Mouse (Mus musculus): ENCODE data around the gene Slc1a3. TPM values are rescaled to one million over a fixed set of nuclear protein-coding genes. Genes with fewer than 3 reads are reported as not detected.

Slc1a3 gene
- polyA plus RNA-seq, 1 experiment from 2014 or later, result 18.3 TPM

DNA sequence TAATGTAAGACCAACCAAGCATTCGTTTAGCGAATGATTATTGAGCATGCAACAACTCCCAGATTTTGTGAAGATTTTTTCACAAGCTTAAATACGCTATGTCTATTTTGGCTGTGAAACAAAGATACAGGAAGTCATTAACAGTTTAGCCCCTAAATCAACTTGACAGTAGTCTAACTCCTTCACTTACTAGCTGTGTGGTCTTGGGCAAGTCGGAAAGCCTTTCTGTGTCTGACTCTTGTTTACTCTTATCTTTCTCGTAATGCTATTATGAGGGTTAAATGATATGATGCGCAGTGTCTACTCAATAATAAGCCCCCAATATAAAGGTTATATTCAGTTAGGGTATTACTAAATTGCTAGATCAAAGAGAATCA, 23.8 kb upstream of the Slc1a3 start:
- no peak overlapping the region for H3K9ac ChIP-seq (replicated peaks; ENCODE audit: low read depth, low read length)
- H3K27me3 ChIP-seq (ENCODE audit: control insufficient read depth, insufficient read depth, low read length), result no peaks in the 10 kb centered on the region
- no peak overlapping the region for H3K27ac ChIP-seq (ENCODE audit: low read length)
- no peaks in the 10 kb centered on the region for H3K4me1 ChIP-seq (ENCODE audit: control insufficient read depth, insufficient read depth, low read length)
- no peak for ATAC-seq (ENCODE audit: insufficient number of reproducible peaks, insufficient read depth, low FRiP score, low read depth)
- no peaks in the 10 kb centered on the region for H3K36me3 ChIP-seq (ENCODE audit: control insufficient read depth, insufficient read depth, low read length)
- no peak overlapping the region for H3K4me3 ChIP-seq (ENCODE audit: low read depth, low read length)
- no peak overlapping the region for H3K4me2 ChIP-seq (replicated peaks; ENCODE audit: low read depth, low read length)
- WGBS, result 54% methylated on average over 6 of the region's 6 CpGs
- no peaks in the 10 kb centered on the region for H3K9me3 ChIP-seq (ENCODE audit: control insufficient read depth, low read depth, low read length)

DNA sequence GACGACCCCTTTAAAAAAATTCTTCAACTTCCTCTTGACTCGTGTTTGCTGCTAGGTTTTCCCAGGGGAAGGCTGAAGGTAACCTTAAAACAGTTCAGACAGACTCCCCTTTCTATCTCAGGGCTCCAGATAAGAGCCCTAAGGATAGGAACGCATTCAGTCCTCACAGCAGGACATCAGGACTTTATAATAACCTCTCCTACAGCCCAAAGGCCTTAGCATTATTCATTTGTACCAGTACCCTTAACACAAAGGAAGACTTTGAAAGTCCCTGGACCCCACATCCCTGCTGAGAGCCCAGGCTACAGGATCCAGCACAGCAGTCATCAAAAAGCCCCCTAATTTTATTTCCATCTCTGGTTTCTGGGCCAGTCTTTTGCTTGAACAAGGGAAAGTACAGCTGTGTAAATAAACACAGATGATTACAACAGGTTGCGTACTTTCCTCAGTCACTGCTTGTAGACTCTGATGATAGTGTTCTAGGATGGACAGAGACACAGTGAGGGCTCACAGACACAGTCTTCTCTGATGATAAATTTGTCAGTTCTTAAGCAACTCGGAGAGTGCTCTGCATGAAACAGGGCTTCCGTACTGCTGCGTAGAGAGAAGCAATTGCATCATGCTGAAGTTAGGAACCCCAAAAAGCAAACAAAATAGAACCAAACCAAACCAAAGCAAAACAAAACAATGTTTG, 23.3 kb upstream of the Slc1a3 start:
- Histone ChIP-seq H3K4me2 (replicated peaks; ENCODE audit: low read depth, low read length) (no peak overlapping the region), H3K4me1 (ENCODE audit: control insufficient read depth, insufficient read depth, low read length) (no peaks in the 10 kb centered on the region), H3K27me3 (ENCODE audit: control insufficient read depth, insufficient read depth, low read length) (no peaks in the 10 kb centered on the region), H3K36me3 (ENCODE audit: control insufficient read depth, insufficient read depth, low read length) (no peaks in the 10 kb centered on the region), H3K9ac (replicated peaks; ENCODE audit: low read depth, low read length) (no peak overlapping the region), H3K27ac (ENCODE audit: low read length) (no peak overlapping the region), H3K4me3 (ENCODE audit: low read depth, low read length) (no peak overlapping the region), H3K9me3 (ENCODE audit: control insufficient read depth, low read depth, low read length) (no peaks in the 10 kb centered on the region)
- ATAC-seq (ENCODE audit: insufficient number of reproducible peaks, insufficient read depth, low FRiP score, low read depth), result no peak
- 22% methylated on average over 7 of the region's 7 CpGs for WGBS

DNA sequence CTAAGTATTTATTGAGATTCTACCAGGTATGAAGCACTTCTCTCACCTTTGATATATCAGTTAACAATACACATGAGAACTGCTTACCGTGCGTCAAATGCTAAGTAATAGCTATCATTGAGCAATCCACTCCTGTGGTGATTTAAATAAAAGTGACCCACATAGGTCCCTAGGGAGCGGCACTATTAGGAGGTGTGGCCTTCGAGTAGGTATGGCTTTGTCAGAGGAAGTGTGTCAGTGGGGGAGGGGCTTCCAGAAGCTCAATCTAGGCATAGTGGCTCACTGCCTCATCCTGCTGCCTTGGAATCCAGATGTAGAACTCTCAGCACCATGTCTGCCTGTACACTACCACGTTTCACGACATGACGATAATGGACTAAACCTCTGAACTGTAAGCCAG, 18.3 kb upstream of the Slc1a3 start:
- ATAC-seq (ENCODE audit: insufficient number of reproducible peaks, insufficient read depth, low FRiP score, low read depth), result no peak

GRCm38 (mm10) chr15:8722386-8723100, 12.0 kb upstream of the Slc1a3 start:
- ATAC-seq (ENCODE audit: insufficient number of reproducible peaks, insufficient read depth, low FRiP score, low read depth), result peak; percentile 71
- Histone ChIP-seq H3K9ac (replicated peaks; ENCODE audit: low read depth, low read length) (no peak overlapping the region), H3K9me3 (ENCODE audit: control insufficient read depth, low read depth, low read length) (no peaks in the 10 kb centered on the region), H3K27me3 (ENCODE audit: control insufficient read depth, insufficient read depth, low read length) (no peaks in the 10 kb centered on the region), H3K36me3 (ENCODE audit: control insufficient read depth, insufficient read depth, low read length) (no peaks in the 10 kb centered on the region), H3K4me3 (ENCODE audit: low read depth, low read length) (no peak overlapping the region), H3K27ac (ENCODE audit: low read length) (no peak overlapping the region; the same call in 1 of the 2 replicates), H3K4me2 (replicated peaks; ENCODE audit: low read depth, low read length) (no peak overlapping the region), H3K4me1 (ENCODE audit: control insufficient read depth, insufficient read depth, low read length) (no peaks in the 10 kb centered on the region)
- 68% methylated on average over 14 of the region's 14 CpGs for WGBS

More for the DNA sequence above, 18.3 kb upstream of the Slc1a3 start:
- Histone ChIP-seq H3K27me3 (ENCODE audit: control insufficient read depth, insufficient read depth, low read length) (no peaks in the 10 kb centered on the region), H3K4me2 (replicated peaks; ENCODE audit: low read depth, low read length) (no peak overlapping the region), H3K4me3 (ENCODE audit: low read depth, low read length) (no peak overlapping the region), H3K9me3 (ENCODE audit: control insufficient read depth, low read depth, low read length) (no peaks in the 10 kb centered on the region), H3K9ac (replicated peaks; ENCODE audit: low read depth, low read length) (no peak overlapping the region), H3K36me3 (ENCODE audit: control insufficient read depth, insufficient read depth, low read length) (no peaks in the 10 kb centered on the region), H3K27ac (ENCODE audit: low read length) (no peak overlapping the region), H3K4me1 (ENCODE audit: control insufficient read depth, insufficient read depth, low read length) (no peaks in the 10 kb centered on the region)
- 89% methylated on average over 7 of the region's 7 CpGs for WGBS

DNA sequence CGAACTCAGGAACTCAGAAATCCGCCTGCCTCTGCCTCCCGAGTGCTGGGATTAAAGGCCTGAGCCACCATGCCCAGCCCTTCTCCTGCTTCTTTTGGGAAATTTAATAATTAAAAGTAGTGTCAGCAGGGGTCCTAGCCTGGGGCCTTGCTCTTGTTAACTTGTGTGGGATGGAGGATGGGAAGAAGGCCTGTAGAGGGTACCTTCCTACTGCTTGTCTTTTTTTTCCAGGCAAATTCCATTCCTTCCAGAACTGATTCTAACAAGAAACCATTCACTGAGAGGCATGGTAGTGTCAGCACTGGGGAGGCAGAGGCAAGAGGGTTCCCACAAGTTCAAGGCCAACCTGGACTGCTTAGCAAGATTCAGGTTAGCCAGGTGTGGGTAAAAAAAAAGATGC, 11.2 kb upstream of the Slc1a3 start:
- no peak overlapping the region for H3K27ac ChIP-seq (ENCODE audit: low read length)
- no peak for ATAC-seq (ENCODE audit: insufficient number of reproducible peaks, insufficient read depth, low FRiP score, low read depth)
- H3K4me1 ChIP-seq (ENCODE audit: control insufficient read depth, insufficient read depth, low read length), result no peaks in the 10 kb centered on the region
- WGBS, result 93% methylated on average over 3 of the region's 3 CpGs
- no peaks in the 10 kb centered on the region for H3K36me3 ChIP-seq (ENCODE audit: control insufficient read depth, insufficient read depth, low read length)
- no peak overlapping the region for H3K4me3 ChIP-seq (ENCODE audit: low read depth, low read length)
- H3K9ac ChIP-seq (replicated peaks; ENCODE audit: low read depth, low read length), result no peak overlapping the region
- H3K9me3 ChIP-seq (ENCODE audit: control insufficient read depth, low read depth, low read length), result no peaks in the 10 kb centered on the region
- H3K27me3 ChIP-seq (ENCODE audit: control insufficient read depth, insufficient read depth, low read length), result no peaks in the 10 kb centered on the region
- H3K4me2 ChIP-seq (replicated peaks; ENCODE audit: low read depth, low read length), result no peak overlapping the region

DNA sequence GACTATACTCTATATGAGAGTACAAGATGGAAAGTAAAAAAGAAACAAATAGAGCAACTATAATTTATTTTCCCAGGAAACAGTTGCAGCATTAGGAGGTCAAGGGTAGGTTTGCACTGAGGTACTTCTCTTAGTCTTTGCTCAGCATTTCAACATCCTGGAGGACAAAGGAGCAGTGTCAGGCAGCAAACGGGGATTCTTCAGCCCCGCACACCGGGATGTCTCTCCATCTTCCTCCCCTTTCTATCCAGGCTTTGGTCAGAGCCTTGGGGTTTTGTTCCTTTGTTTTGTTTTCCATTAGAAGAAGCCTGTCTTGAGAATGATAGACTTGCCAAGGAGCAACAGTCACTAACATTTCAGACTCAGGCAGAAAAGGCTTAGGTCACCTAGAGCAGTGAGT, 10.4 kb upstream of the Slc1a3 start:
- WGBS, result 65% methylated on average over 3 of the region's 3 CpGs

DNA sequence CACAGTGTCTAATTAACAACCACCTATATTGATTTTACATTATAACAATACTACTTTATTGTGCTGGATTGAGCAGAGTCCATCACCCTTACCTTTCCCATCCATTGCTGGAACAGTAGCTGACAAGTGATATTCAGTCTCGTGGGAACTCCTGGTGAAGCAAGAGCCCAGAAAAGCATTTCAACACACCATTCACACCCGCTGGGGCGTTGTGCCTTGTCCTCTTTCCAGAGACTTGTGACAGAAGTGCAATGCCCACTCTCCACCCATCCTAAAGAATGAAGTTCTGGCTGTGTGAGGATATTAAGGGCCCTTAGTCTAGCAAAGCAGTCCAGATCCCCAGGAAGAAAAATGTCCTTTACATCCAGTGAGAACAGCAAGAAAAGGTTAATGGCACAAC, 7.9 kb upstream of the Slc1a3 start:
- no peaks in the 10 kb centered on the region for H3K4me1 ChIP-seq (ENCODE audit: control insufficient read depth, insufficient read depth, low read length)
- H3K27me3 ChIP-seq (ENCODE audit: control insufficient read depth, insufficient read depth, low read length), result no peaks in the 10 kb centered on the region
- no peaks in the 10 kb centered on the region for H3K36me3 ChIP-seq (ENCODE audit: control insufficient read depth, insufficient read depth, low read length)
- no peaks in the 10 kb centered on the region for H3K9me3 ChIP-seq (ENCODE audit: control insufficient read depth, low read depth, low read length)
- ATAC-seq (ENCODE audit: insufficient number of reproducible peaks, insufficient read depth, low FRiP score, low read depth), result no peak
- H3K4me3 ChIP-seq (ENCODE audit: low read depth, low read length), result no peak overlapping the region
- no peak overlapping the region for H3K4me2 ChIP-seq (replicated peaks; ENCODE audit: low read depth, low read length)
- H3K27ac ChIP-seq (ENCODE audit: low read length), result no peak overlapping the region
- H3K9ac ChIP-seq (replicated peaks; ENCODE audit: low read depth, low read length), result no peak overlapping the region
- WGBS, result 81% methylated on average over 3 of the region's 3 CpGs

More for the DNA sequence above, 10.4 kb upstream of the Slc1a3 start:
- H3K9ac ChIP-seq (replicated peaks; ENCODE audit: low read depth, low read length), result no peak overlapping the region
- H3K4me3 ChIP-seq (ENCODE audit: low read depth, low read length), result no peak overlapping the region
- H3K4me2 ChIP-seq (replicated peaks; ENCODE audit: low read depth, low read length), result no peak overlapping the region
- no peak overlapping the region for H3K27ac ChIP-seq (ENCODE audit: low read length)
- no peaks in the 10 kb centered on the region for H3K36me3 ChIP-seq (ENCODE audit: control insufficient read depth, insufficient read depth, low read length)
- no peaks in the 10 kb centered on the region for H3K4me1 ChIP-seq (ENCODE audit: control insufficient read depth, insufficient read depth, low read length)
- ATAC-seq (ENCODE audit: insufficient number of reproducible peaks, insufficient read depth, low FRiP score, low read depth), result no peak
- H3K9me3 ChIP-seq (ENCODE audit: control insufficient read depth, low read depth, low read length), result no peaks in the 10 kb centered on the region
- H3K27me3 ChIP-seq (ENCODE audit: control insufficient read depth, insufficient read depth, low read length), result no peaks in the 10 kb centered on the region

- Histone ChIP-seq H3K9me3 (ENCODE audit: control insufficient read depth, low read depth, low read length) (no peaks in the 10 kb centered on the region), H3K4me3 (ENCODE audit: low read depth, low read length) (no peak overlapping the region), H3K9ac (replicated peaks; ENCODE audit: low read depth, low read length) (no peak overlapping the region), H3K4me1 (ENCODE audit: control insufficient read depth, insufficient read depth, low read length) (no peaks in the 10 kb centered on the region), H3K27ac (ENCODE audit: low read length) (no peak overlapping the region), H3K4me2 (replicated peaks; ENCODE audit: low read depth, low read length) (no peak overlapping the region), H3K36me3 (ENCODE audit: control insufficient read depth, insufficient read depth, low read length) (no peaks in the 10 kb centered on the region), H3K27me3 (ENCODE audit: control insufficient read depth, insufficient read depth, low read length) (0 out of 2 replicates have a peak, but pooled peaks cover 1% of the 10 kb centered on the region)
- 25% methylated on average over 6 of the region's 6 CpGs for WGBS
- no peak for ATAC-seq (ENCODE audit: insufficient number of reproducible peaks, insufficient read depth, low FRiP score, low read depth)
These were observed 6.5 kb upstream of the Slc1a3 start for GRCm38 (mm10) chr15:8717021-8717571.
